Mouse (Mus musculus) urinary bladder, postnatal 14 days (tissue): Measurements from ENCODE around the gene Cebpg.

Experiments used
- DNase-seq: peaks from one replicate; pipeline ENCODE4 v3.0.0; 2021; ENCODE audit warnings: low spot score

Gene Cebpg

DNA sequence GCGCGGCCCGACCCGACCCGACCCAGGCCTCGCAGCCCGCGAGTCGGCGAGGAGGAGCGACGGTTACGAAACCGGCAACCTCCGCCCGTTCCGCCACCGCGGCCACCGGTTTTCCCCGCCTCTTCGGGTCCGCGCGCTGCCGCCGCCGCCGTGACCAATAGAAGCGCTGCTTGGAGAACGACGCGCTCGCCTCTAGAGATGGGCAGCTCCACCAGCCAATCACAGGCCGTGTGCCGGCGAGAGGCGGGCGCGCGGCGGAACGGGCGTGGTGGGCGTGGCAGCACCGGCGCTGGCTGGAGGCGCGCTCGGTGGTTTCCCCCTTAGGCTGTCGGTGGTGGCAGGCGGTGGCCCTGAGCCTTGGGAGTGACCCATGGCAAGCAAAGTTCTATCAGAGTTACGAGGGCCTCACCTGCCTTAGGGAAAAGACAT lies at the start of gene Cebpg:
Gene Cebpg, minus strand, starts transcription at position 138 of the 429 bp plus-strand sequence.
- peak; percentile 96 for DNase-seq

- DNase-seq: no peak
Measured at GRCm38 (mm10) chr7:35099528-35099927, 43.2 kb upstream of the Cebpg start.

- DNase-seq: no peak
Measured at GRCm38 (mm10) chr7:35098777-35099176, 42.4 kb upstream of the Cebpg start.

DNA sequence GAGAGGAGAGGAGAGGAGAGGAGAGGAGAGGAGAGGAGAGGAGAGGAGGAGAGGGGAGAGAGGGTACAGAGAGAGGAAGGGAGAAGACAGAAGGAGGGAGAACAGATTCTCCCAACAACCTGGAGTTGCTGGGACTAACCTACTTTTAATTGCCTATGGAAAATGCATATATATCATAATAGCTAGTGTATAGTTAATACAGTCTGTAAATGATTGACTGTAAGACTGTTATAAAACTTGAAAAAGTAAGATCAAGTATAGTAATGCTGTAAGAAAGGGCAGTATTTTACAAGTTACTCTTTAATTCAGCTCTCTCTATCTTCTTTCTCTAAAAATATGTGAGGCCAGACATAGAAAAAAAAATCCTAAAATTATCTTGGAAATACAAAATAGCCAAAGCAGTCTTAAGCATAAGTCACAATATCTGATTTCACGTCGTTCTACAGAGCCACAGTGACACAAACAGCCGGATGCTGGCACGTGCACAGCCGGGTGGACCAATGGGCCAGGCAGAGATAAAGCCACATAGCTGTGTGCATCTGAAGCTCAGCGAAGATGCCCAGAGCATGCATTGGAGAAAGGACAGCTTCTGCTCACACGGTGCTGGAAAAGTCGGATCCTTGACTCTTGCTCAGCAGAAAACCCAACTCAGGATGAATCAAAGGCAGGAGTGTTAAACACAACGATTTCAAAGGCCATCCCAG lies 38.8 kb upstream of the Cebpg start:
- DNase-seq: no peak

DNA sequence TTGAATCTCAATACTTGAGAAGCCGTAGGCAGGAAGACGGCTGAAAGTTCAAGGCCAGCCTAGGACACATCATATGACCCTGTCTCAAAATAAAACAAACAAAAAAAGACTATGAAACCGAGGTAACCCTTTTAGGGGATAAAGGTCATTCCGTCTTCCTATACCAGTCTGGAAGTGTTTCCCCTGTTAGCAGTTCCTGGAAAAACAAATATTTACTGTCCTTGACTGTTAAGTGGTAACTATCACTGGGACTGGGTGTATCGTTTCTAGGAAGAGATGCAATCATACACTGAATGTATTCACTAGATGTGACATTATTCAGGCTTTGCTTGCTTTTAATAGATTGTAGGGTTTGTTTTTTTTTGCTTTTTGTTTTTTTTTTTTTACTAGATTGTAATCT lies 34.2 kb upstream of the Cebpg start:
- DNase-seq: no peak

DNA sequence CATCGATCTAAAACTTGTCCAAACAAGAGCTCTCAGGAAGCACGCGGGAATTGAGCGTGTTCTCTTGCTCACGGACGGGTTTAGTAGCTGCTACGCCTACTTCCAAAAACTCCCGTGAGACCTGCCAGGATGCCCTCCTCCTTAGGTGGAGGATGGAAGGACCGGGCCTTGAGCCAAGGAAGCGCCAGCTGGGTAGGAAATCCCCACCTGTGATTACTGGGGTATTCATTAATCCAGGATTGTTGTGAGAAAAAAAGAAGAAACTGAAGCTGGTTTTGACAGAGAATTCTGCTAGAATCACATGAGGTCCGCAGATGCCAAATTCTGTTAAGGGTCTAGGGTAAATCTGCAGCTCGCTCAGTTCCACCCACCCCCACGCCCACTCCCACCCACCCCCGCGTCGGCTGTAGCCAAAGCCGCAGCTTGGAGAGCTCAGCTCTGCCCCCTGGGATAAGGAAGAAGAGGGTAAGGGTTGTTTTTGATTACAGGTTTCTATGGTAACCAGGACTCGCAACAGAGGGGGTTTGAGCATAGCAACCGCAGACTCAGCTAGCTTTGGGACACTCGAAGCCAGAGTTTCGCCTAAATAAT lies 30.0 kb upstream of the Cebpg start:
- DNase-seq: peak; percentile 39

DNA sequence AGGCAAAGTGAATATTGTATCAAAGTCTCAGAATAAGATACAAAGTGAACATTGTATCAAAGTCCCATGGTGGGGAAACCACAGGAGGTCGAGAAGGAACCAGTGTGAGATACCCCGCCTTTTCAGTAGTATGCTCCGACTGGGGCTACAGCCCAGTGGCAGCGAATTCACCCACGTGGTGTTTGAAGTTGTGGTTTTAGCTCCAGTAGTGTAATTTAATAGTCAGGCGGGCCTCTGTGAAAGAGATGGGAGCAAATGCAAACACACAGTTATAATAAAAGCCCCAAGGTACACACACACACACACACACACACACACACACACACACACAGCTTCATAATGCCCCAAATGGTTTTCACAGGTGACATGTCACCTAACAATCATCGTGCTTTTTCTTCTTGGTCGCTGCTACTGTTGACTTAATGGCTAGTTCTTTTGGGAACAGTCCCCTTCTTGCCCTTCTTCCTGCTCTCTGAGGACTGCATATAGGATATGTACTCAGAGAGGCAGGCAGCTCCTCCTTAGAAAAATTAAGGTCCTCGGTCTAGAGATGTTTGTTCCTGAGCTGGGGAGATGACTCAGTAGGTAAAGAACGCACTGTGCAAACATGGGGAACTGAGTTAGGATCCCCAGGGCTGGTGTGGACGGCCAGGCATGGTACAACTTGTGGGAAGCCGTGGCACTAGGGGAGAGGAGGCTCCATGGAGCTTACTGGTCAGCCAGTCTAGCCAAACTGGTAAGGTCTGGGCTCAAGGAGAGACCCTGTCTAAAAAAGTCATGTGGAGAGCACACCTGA lies 28.4 kb upstream of the Cebpg start:
- DNase-seq: peak; percentile 69

DNA sequence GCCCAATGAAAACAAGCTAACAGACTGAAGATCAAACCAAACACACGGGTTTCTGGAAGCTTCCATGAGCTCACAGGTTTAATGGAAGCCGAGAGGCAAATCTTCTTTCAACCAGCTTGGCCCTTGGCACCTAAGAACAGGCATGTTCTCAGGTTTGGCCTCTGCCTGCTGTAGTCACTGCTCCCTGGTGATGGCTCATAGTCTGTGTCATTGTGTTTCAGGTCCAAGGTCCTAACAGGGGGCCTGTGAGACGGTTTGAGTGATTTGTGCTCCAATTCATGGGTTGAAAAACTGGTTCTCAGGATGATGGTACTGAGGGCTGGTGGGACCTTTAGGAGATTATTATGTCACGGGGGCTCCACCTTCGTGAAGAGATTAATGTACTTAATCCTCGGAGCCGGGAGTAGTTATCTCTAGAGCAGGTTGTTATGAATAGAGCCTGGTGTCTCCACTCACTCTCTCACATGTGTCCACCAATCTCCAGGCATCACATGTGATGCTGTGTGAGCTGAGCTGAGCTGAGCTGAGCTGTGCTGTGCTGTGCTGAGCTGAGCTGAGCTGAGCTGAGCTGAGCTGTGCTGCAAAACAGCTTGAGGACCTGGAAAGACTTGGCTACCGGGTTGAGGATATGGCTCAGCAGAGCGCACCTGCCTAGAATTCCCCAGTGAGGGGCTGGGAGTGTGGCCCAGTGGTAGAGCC lies 25.2 kb upstream of the Cebpg start:
- DNase-seq: no peak

GRCm38 (mm10) chr7:35080843-35081338 lies 24.5 kb upstream of the Cebpg start:
- DNase-seq: peak; percentile 55

- peak; percentile 36 for DNase-seq
Measured at GRCm38 (mm10) chr7:35076645-35077044, 20.3 kb upstream of the Cebpg start.

DNA sequence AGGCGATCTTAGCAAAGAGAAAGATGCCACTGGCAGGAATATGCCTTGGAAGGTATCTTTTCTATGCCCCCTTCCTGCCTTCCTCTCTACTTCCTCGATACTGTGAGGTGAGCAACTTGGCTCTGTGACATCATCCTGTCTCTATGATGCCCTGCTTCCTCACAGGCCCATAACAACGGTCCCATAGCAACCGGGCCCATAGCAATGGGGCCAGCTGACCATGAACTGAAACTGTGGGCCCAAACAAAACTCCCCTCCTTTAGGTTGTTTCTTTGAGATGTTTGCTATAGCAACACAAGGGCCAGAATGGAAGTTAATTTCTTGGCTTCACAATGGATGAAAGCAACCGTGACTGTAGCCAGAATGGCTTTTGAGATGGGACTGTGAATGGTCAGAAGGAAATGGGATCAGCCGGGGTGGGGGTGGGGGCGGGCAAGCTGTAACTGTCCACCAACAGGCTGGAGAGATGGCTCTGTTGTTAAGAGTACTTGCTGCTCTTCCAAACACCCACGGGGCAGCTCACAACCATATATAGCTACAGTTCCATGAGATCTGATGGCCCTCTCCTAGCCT lies 10.4 kb upstream of the Cebpg start:
- DNase-seq: no peak

- DNase-seq: no peak
Measured at GRCm38 (mm10) chr7:35065958-35066357, 9.6 kb upstream of the Cebpg start.

GRCm38 (mm10) chr7:35064286-35065258 lies 8.2 kb upstream of the Cebpg start:
- peak; percentile 60 for DNase-seq

DNA sequence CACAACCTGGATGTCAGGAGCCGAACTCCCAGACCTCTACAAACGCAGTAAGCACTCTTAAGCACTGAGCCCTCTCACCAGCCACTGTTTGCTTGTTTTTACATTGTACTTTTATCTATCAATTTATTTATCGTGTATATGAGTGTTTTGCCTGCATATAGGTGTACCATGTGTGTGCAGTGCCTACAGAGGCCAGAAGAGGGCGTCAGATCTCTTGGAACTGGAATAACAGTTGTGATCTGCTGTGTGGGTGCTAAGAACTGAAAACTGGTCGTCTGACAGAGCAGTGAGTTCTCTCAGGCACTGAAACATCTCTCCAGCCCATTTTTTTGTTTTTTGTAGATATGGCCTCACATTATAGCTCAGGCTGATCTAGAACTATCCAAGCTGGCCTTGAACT lies 3.1 kb upstream of the Cebpg start:
- no peak for DNase-seq

DNA sequence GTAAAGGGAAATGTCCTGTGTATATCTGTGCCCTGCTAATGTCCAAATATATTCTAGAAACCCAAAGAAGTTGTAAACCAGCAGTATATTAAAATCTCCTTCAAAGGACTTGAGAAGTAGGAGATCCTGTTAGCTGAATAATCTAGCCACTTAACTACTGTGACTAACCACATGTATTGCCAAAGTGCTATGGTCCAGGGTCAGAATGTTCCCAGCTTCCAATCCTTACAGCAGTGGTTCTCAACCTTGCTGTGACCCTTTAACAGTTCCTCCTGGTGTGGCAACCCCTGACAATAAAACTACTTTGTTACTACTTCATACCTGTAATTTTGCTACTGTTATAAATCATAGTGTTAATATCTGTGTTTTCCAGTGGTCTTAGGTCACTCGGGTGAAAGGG lies 2.0 kb upstream of the Cebpg start:
- DNase-seq: no peak

DNA sequence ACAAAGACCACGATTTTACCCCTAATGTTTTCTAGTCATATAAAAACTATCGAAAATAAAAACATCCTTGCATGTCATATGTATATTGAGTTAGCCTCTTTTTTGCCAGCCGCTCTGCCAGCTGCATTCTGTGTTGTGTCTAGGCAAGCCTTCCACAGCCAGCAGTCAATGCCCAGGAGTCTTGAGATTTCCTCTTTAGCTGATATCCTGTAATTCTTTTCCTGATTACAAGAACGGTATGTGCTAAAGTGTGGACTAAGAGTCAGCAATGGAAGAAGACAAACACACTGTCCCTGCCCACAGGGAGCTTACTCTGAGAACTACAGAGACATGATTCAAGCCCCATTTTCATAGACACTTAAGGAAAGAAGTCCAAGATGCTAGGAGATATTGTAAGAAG lies 1.2 kb upstream of the Cebpg start:
- no peak for DNase-seq

- no peak for DNase-seq
Measured at GRCm38 (mm10) chr7:35056999-35057398, 626 bp upstream of the Cebpg start.

GRCm38 (mm10) chr7:35055619-35056435 lies 546 bp downstream of the Cebpg start:
- DNase-seq: peak; percentile 52

DNA sequence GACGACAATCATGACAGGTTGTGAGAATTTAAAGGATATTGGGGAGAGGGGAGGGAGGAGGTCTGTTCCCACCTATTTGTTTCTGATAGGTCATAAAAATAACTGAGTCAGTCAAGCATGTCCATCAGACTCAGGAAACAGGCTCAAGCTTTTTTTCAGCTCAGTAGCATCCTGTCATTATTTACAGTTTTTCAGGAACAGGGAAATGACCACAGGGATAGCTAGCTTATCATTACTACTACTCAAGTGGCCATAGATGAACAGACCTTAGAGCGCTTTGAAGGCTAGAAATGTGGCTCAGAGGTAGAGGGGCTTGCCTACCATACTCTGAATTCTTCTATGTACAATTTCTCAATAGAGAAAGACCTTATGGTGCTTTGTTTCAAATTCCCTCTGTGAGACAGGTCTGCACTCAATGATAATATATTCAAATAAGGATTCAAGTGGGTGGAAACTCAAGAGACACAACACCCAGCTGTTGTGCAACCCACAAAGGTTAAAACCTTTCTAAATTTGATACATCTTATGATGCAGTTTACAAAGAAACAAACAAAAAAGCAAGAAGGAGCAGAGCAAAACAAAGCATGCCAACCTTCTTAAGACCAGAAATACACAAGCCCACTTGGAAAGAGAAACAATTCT lies 1.3 kb downstream of the Cebpg start:
- DNase-seq: no peak
